Mouse (Mus musculus) C3H10T1/2 (cell line): ENCODE measurements around the gene Il17c. TPM values are rescaled to one million over a fixed set of nuclear protein-coding genes. Genes with fewer than 3 reads are reported as not detected.

ENCODE experiments used
- polyA plus RNA-seq, 2 experiments: library from polyadenylated mRNA; unstranded; fragments of >200 nt; fragmentation: generic; extraction: Trizol; gene quantifications; one replicate each; pipeline ENCODE4 v1.2.1; 2012; ENCODE audit warnings: missing spikeins in 2 of 2

The Il17c gene
- polyA plus RNA-seq, result not detected

DNA sequence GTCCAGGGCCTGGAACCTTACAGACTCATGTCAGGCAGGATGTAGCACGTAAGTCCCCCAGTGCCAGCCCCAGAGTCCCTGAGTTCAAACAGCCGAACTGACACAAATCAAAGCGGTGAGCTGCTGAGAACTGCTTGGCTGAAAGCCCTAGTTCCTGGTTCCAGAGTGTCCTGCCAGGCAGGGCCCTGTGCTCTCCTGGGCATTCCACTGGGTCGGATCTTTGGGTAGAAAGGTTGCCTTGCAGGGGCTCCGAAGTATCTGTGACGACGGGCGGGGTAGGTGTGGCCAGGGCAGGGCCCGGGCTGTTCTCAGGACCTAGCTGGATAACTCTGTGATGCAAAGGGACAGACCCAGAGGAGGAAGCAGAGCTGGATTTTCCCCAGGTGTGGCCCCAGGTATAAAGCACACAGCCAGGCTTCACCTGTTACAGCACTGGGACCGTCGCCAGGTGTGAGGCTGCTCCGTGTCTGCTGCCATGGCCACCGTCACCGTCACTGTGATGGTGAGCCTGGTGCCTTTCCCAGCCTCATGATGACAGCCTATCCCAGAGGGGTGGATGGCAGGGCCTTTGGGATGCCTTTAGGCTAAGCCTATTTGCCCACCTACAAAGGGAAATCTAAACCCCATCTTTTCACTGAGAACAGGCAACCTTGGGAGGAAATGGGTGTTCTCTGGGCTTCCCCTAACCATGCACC, at the start of gene Il17c:
Il17c (plus strand) TSS at position 645 of the 695 bp plus-strand sequence.

DNA sequence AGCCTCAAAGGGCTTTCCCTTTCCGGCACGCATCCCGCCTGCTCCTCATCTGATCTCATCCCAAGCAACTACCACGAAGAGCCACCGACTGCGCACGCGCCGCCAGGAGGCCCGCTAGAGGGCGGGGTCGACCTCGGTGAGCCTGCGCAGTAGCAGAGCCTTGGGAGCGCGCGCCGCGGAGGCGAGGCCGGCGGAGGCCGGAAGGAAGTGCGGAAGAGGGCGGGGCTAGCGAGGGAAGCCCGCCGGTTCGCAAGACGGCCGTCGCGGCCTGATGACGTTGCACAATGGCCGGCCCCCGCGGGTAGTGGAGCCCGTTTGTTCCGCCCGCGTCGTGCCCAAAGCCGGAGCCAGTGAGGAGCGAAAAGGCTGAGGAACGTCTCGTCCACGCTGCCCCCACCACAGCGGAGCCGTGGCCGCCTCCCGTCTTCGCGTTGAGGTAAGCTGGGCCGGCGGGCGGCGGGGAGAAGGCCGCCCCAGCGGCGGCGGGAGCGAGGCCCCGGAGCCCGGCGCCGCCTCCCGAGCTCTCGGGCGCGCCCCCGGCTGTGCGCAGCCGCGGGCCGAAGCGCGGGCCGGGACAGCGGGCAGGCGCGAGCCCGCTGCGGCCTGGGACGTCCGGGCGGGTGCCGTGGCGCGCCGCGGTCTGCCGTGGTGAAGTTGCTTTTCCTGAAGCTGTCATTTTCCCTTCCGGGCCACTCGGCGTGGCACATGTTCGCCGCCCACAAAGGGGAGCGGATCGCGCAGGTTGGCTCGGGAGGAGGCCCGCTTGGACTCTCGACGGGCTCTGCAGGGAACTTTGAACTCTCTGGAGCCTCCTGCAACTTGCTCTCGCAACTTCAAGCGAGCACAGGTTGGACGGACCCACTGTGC, 45.2 kb upstream of the Il17c start, which contains the start of gene Zc3h18:
Zc3h18 (plus strand) TSS at position 245 of the 867 bp plus-strand sequence.

GRCm38 (mm10) chr8:122432443-122433268, 10.8 kb downstream of the Il17c start, which contains the start of gene Cyba:
Cyba (minus strand) TSS chr8:122432930.

GRCm38 (mm10) chr8:122443262-122444006, 21.6 kb downstream of the Il17c start, which contains the start of gene Mvd:
Mvd (minus strand) TSS chr8:122443422.

GRCm38 (mm10) chr8:122460524-122461472, 39.0 kb downstream of the Il17c start, which contains the start of gene Snai3:
Snai3 (minus strand) TSS chr8:122460733.

Other genes starting within 250 kb of the Il17c start
- 10 to 100 TPM in 1 of 2 experiments, 1 to 10 TPM in 1; 9.8 to 17.3 TPM for gene Zfpm1, start 139.9 kb upstream of the Il17c start, polyA plus RNA-seq
- gene Trhr2, start 61.3 kb upstream of the Il17c start, polyA plus RNA-seq, result not detected
- gene Zc3h18, start 45.4 kb upstream of the Il17c start, polyA plus RNA-seq, result 10 to 100 TPM in 1 of 2 experiments, 1 to 10 TPM in 1; 5.7 to 28.5 TPM
- gene Cyba, start 10.9 kb downstream of the Il17c start, polyA plus RNA-seq, result not detected
- 10 to 100 TPM; 24.3 to 41.3 TPM for gene Mvd, start 21.4 kb downstream of the Il17c start, polyA plus RNA-seq
- gene Snai3, start 38.7 kb downstream of the Il17c start, polyA plus RNA-seq, result under 1 TPM in 1 of 2 experiments, not detected in 1; 0.01 TPM
- 10 to 100 TPM in 1 of 2 experiments, 1 to 10 TPM in 1; 9.7 to 37.6 TPM for gene Rnf166, start 54.0 kb downstream of the Il17c start, polyA plus RNA-seq
- gene Ctu2, start 54.1 kb downstream of the Il17c start, polyA plus RNA-seq, result 10 to 100 TPM; 21.2 to 35.3 TPM
- gene Piezo1, start 129.3 kb downstream of the Il17c start, polyA plus RNA-seq, result 10 to 100 TPM; 66.5 to 76.0 TPM
- 10 to 100 TPM; 15.3 to 56.8 TPM for gene Cdt1, start 146.0 kb downstream of the Il17c start, polyA plus RNA-seq
- 100 to 1,000 TPM; 310 to 859 TPM for gene Aprt, start 154.9 kb downstream of the Il17c start, polyA plus RNA-seq
- 10 to 100 TPM in 1 of 2 experiments, 1 to 10 TPM in 1; 8.6 to 14.7 TPM for gene Galns, start 189.4 kb downstream of the Il17c start, polyA plus RNA-seq
- 10 to 100 TPM; 86.1 to 87.4 TPM for gene Trappc2l, start 189.6 kb downstream of the Il17c start, polyA plus RNA-seq
- gene Pabpn1l, start 200.7 kb downstream of the Il17c start, polyA plus RNA-seq, result not detected